Mouse (Mus musculus) neural tube, embryonic 11.5 days (tissue): ENCODE results near the gene Foxd2. TPM values are rescaled to one million over a fixed set of nuclear protein-coding genes. Genes with fewer than 3 reads are reported as not detected.

ENCODE experiments used
- ATAC-seq: fragments of 200-750 bp; cut with Nextera tagmentation; 2 replicates; pipeline ENCODE4 v1.8.0; 2017; ENCODE audit warnings: moderate number of reproducible peaks, mild to moderate bottlenecking, moderate TSS enrichment, moderate library complexity; ENCODE audit not compliant: insufficient read depth, low FRiP score, low TSS enrichment
- DNase-seq: peaks from one replicate; pipeline ENCODE4 v3.0.0-alpha.2; 2015; ENCODE audit warnings: low spot score
- H3K27ac ChIP-seq: fragments of 300-500 bp; sonication (generic); 2 replicates; pipeline ENCODE4 v1.5.1; 2014; ENCODE audit warnings: low read depth, mild to moderate bottlenecking, low read length
- H3K27me3 ChIP-seq: fragments of 300-500 bp; sonication (generic); 2 replicates; pipeline ENCODE4 v1.6.1; 2014; ENCODE audit warnings: mild to moderate bottlenecking, low read length, mixed read lengths; ENCODE audit not compliant: control insufficient read depth, insufficient read depth
- H3K36me3 ChIP-seq: fragments of 300-500 bp; sonication (generic); 2 replicates; pipeline ENCODE4 v1.6.1; 2014; ENCODE audit warnings: mild to moderate bottlenecking, low read length, moderate library complexity, mixed read lengths; ENCODE audit not compliant: control insufficient read depth, insufficient read depth
- H3K4me1 ChIP-seq: fragments of 300-500 bp; sonication (generic); 2 replicates; pipeline ENCODE4 v1.6.1; 2014; ENCODE audit warnings: low read length, mixed read lengths; ENCODE audit not compliant: control insufficient read depth, insufficient read depth
- H3K4me2 ChIP-seq: fragments of 300-500 bp; sonication (generic); 2 replicates; pipeline ENCODE4 v1.6.1; 2014; ENCODE audit warnings: low read depth, mild to moderate bottlenecking, moderate library complexity
- H3K4me3 ChIP-seq: fragments of 300-500 bp; sonication (generic); 2 replicates; pipeline ENCODE4 v1.5.1; 2014; ENCODE audit warnings: low read depth, low read length
- H3K9ac ChIP-seq: fragments of 300-500 bp; sonication (generic); 2 replicates; pipeline ENCODE4 v1.6.1; 2014; ENCODE audit warnings: mild to moderate bottlenecking, low read length
- H3K9me3 ChIP-seq: fragments of 300-500 bp; sonication (generic); 2 replicates; pipeline ENCODE4 v1.6.1; 2016; ENCODE audit warnings: low read length; ENCODE audit not compliant: control insufficient read depth
- WGBS: fragments of 180-500 bp; shearing (Covaris S2); extraction: QIAGEN DNeasy Blood & Tissue Kit; methylation state at CpG from one replicate; pipeline ENCODE4 v1.1.7; 2014; 5-methylcytosine and 5-hydroxymethylcytosine counted together
- polyA plus RNA-seq: library from polyadenylated mRNA; unstranded; fragments of >200 nt; fragmentation: Nextera tagmentation; extraction: Ambion mirVana; gene quantifications from 2 replicates; pipeline ENCODE4 v1.2.1, GENCODE M21; 2014

Foxd2 gene
- polyA plus RNA-seq, 1 experiment from 2014 or later = 0.53 TPM

DNA sequence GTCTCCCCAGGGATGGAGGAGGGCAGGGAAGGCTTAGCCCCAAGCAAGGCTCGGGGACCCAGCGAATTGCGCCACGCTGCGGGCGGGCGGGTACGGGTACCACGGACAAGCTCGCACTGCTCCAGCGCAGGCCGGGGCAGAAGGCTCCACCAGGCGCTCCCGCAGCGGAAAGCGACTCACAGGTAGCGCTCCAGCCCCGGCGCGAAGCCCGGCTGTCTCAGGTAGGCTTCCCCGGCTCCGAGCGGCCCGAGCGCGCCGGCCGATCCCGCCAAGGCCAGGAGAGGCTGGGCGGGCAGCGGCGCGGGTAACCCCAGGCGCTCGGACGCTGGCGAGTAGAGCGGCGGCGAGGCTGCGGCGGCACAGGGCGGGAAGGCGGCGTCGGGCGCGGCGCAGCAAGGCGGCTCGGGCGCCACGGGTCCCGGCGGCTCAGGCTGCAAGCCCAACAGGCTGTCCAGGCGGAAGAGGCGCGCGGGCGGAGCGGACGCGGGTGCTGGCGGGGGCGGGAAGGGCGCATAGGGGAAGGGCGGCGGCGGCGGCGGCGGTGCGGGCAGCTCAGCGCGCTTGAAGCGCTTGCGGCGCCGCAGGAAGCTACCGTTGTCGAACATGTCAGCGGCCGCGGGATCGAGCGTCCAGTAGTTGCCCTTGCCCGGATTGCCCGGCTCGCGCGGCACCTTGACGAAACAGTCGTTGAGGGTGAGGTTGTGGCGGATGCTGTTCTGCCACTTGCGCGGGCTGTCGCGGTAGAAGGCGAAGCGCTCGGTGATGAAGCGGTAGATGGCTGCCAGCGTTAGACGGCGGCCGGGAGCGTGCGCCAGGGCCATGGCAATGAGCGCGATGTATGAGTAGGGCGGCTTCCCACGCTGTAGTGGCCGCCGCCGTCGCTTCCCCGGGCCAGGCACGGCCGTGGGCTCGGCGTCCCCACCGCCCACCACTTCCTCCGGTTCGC, 16.6 kb upstream of the Foxd2 start:
- H3K27ac ChIP-seq = no peak overlapping the region

DNA sequence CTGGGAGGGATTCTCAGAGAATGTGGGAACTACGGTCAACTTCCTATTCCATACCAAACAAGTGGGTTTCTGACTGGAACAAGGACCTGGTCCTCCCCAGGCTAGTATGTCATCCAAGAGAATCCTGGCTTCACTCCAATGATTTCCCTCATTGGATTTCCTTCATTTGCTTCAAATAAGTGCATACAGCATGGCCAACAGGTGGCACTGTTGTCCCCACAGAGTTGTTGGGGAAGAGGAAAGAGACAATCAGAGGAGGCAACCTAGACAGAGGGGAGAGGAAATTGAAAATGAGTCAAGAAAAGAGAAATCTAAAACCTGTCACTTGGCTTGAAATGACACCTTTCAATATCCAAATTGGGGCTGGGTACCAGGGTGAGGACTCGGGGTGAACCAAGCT, 8.4 kb upstream of the Foxd2 start:
- WGBS = 57% methylated on average over 2 of the region's 2 CpGs

More for the DNA sequence above, 16.6 kb upstream of the Foxd2 start:
- Histone ChIP-seq H3K9ac (no peak overlapping the region), H3K4me3 (peak overlapping the region; percentile 31), H3K4me2 (peak overlapping the region; percentile 45), H3K27me3 (peaks cover 62% of the 10 kb centered on the region), H3K36me3 (no peaks in the 10 kb centered on the region), H3K4me1 (no peaks in the 10 kb centered on the region), H3K9me3 (no peaks in the 10 kb centered on the region)
- under 1% methylated on average over 105 of the region's 125 CpGs for WGBS
- peak; percentile 49 for DNase-seq
- ATAC-seq = peak; percentile 40

DNA sequence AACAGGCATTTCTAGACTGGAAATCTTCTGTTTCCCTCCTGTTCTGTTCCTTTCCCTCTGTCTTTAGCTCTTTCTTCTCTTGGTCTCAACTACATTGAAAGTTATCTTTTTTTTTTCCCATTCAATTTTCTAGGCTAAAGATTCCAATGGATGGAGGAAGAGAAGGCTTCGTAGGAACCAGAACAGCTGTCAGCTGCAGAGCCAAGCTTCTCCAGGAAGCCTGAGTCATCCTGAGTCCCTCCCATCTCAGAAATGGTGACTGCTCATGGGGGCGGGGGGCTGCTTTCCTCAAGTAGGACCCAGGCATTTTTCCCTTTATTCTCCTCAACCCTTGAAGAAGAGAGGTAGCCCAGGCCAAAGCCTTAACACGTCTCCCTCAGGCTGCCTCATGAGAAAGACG, 7.4 kb upstream of the Foxd2 start:
- no peak overlapping the region for H3K9ac ChIP-seq
- DNase-seq (no peak), ATAC-seq (no peak)
- H3K4me2 ChIP-seq = no peak overlapping the region
- H3K27ac ChIP-seq = no peak overlapping the region
- peaks cover 62% of the 10 kb centered on the region for H3K27me3 ChIP-seq
- no peaks in the 10 kb centered on the region for H3K9me3 ChIP-seq
- 37% methylated on average over 4 of the region's 4 CpGs for WGBS
- H3K4me3 ChIP-seq = no peak overlapping the region
- no peaks in the 10 kb centered on the region for H3K36me3 ChIP-seq
- H3K4me1 ChIP-seq = no peaks in the 10 kb centered on the region; the same call in 1 of the 2 replicates

More for the DNA sequence above, 8.4 kb upstream of the Foxd2 start:
- Histone ChIP-seq H3K9me3 (no peaks in the 10 kb centered on the region), H3K36me3 (no peaks in the 10 kb centered on the region), H3K4me2 (no peak overlapping the region), H3K9ac (no peak overlapping the region), H3K27me3 (peaks cover 55% of the 10 kb centered on the region), H3K4me1 (no peaks in the 10 kb centered on the region; the same call in 1 of the 2 replicates), H3K4me3 (no peak overlapping the region), H3K27ac (no peak overlapping the region)
- ATAC-seq = no peak
- peak; percentile 51 for DNase-seq

DNA sequence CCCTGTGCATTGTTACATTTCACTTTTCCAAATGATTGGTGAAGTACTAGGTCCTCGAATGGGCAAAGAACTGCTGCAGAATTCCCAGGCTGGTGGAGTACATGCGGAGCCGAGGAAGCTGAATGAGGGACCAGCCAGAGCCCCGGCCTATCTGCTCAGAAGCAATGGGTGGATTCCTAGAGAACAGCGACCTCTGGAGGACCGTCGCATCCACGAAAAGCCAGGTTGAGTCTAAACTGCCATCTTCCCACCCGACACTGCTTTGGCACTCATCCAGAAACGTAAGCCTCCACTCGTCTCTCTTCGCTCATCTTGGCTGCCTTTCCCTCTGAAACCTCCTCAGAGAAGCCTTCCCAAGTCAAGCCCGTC, 4.9 kb upstream of the Foxd2 start:
- DNase-seq (peak; percentile 83), ATAC-seq (peak; percentile 14; the same call in 1 of the 2 replicates)
- under 1% methylated on average over 13 of the region's 13 CpGs for WGBS

GRCm38 (mm10) chr4:114912705-114913593, 4.3 kb upstream of the Foxd2 start:
- ATAC-seq (no peak), DNase-seq (peak; percentile 36)
- no peaks in the 10 kb centered on the region for H3K9me3 ChIP-seq
- no peak overlapping the region for H3K9ac ChIP-seq
- H3K4me3 ChIP-seq = peak overlapping the region; percentile 8
- no peaks in the 10 kb centered on the region for H3K36me3 ChIP-seq
- H3K27me3 ChIP-seq = peaks cover 86% of the 10 kb centered on the region
- H3K4me2 ChIP-seq = no peak overlapping the region
- H3K4me1 ChIP-seq = no peaks in the 10 kb centered on the region; the same call in 1 of the 2 replicates
- 3% methylated on average over 35 of the region's 35 CpGs for WGBS
- H3K27ac ChIP-seq = no peak overlapping the region

More for the DNA sequence above, 4.9 kb upstream of the Foxd2 start:
- Histone ChIP-seq H3K4me2 (no peak overlapping the region), H3K4me3 (no peak overlapping the region), H3K9me3 (no peaks in the 10 kb centered on the region), H3K27me3 (peaks cover 80% of the 10 kb centered on the region), H3K9ac (no peak overlapping the region), H3K36me3 (no peaks in the 10 kb centered on the region), H3K4me1 (no peaks in the 10 kb centered on the region; the same call in 1 of the 2 replicates), H3K27ac (no peak overlapping the region)

DNA sequence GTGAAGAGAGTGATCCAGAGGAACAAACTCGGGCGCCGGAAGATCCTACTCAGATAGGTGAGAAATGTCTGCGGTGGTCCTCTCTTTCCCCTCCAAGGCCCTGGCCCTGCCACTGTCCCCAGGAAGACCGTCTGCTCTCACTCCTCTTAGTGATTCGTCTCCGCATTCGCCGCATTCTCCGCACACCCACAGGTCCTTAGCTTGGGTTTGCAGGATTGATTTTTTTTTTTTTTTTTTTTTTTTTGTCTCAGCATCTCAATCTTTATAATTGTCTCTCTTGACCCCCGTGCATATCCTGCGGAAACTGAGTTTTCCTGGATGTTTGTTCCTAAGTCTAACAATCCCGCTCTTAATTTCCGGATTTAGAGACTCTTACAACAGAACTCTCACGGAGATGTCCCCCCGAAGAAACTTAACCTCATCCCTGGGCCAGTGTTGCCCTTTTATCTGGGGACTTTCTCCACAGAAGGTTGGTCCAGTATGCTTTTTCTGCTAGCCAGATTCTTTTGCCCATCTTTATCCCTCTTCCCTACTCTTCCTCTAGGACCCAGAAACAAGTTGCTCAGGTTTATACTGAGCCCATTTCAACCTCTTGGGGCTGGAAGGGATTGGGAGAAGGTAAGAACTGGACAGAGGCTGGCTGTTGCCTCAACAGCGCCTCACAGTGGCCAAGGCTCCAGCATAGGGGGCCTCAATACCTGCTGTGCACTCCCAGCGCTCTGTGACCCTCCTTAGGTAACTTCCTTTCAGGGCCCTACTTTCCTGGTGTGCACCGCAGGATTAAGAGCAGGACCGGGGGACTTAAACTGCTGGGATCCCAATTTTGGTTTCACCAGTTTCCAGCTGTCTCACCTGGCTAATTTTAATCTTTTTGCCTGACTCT, 1.2 kb upstream of the Foxd2 start:
- H3K27me3 ChIP-seq = peaks cover 95% of the 10 kb centered on the region
- WGBS = 2% methylated on average over 20 of the region's 20 CpGs
- H3K4me1 ChIP-seq = peaks cover 5% of the 10 kb centered on the region; the same call in 1 of the 2 replicates
- DNase-seq = peak; percentile 75
- H3K36me3 ChIP-seq = no peaks in the 10 kb centered on the region
- peak overlapping the region; percentile 10; the same call in 1 of the 2 replicates for H3K9ac ChIP-seq
- no peak for ATAC-seq
- H3K27ac ChIP-seq = no peak overlapping the region
- H3K4me3 ChIP-seq = peak overlapping the region; percentile 46
- peak overlapping the region; percentile 64 for H3K4me2 ChIP-seq
- no peaks in the 10 kb centered on the region for H3K9me3 ChIP-seq

DNA sequence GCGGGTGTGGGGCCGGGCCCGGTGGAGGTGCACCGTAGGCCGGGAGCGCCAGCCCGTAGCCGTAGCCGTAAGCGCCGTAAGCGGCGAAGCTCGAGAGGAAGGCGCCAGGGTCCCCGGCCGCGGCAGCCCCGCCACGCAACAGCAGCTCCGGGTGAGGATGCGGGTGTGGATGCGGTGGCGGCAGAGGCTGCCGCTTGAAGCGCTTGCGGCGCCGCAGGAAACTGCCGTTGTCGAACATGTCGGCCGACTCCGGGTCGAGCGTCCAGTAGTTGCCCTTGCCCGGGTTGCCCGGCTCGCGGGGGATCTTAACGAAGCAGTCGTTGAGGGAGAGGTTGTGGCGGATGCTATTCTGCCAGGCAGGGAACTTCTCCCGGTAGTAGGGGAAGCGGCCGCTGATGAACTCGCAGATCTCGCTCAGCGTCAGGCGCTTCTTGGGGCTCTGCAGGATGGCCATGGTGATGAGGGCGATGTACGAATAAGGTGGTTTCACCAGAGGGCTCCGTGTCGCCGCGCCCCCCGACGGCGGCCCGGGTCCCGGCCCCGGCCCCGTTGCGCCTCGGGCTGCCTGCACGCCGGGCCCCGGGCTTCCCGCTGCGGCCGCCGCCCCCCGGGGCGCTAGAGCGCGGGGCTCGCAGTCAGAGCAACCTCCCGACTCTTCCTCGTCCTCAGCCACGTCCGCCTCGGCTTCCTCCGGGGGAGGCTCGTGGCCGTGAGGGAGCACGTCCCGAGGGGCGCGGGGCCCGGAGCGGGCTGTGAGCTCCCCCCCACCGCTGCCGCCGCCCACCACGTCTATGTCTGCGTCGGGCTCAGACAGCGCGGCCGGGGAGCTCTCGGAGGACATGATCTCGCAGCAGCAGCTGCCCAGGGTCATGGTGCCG, 483 bp downstream of the Foxd2 start:
- H3K27ac ChIP-seq = no peak overlapping the region
- under 1% methylated on average over 81 of the region's 103 CpGs for WGBS
- peak; percentile 59 for DNase-seq

More for the DNA sequence above, 483 bp downstream of the Foxd2 start:
- Histone ChIP-seq H3K27me3 (peaks cover 93% of the 10 kb centered on the region), H3K9ac (peak overlapping the region; percentile 44), H3K36me3 (no peaks in the 10 kb centered on the region), H3K9me3 (no peaks in the 10 kb centered on the region), H3K4me3 (peak overlapping the region; percentile 46), H3K4me2 (peak overlapping the region; percentile 64), H3K4me1 (peaks cover 5% of the 10 kb centered on the region; the same call in 1 of the 2 replicates)
- peak; percentile 10; the same call in 1 of the 2 replicates for ATAC-seq
